Mouse (Mus musculus) liver, embryonic 14.5 days (tissue): ENCODE data around the gene Top2a. TPM values are rescaled to one million over a fixed set of nuclear protein-coding genes. Genes with fewer than 3 reads are reported as not detected.
"Not testable (repeated sequence)": the region's sequence is repeated elsewhere in the genome, so short reads cannot be mapped to it uniquely, and the experiment has no call there.

Source experiments
- ATAC-seq: fragments of 200-750 bp; cut with Nextera tagmentation; 2 replicates; pipeline ENCODE4 v1.8.0; 2017; ENCODE audit warnings: moderate number of reproducible peaks, mild to moderate bottlenecking, moderate library complexity; ENCODE audit not compliant: insufficient read depth
- DNase-seq, 3 experiments: peaks; one replicate each; pipeline ENCODE4 v3.0.0-alpha.2; 2012 to 2013; ENCODE audit warnings: low read depth in 3 of 3, low spot score in 3 of 3
- H3K27ac ChIP-seq: fragments of 300-500 bp; sonication (generic); 2 replicates; pipeline ENCODE4 v1.5.1; 2014; ENCODE audit warnings: moderate library complexity, mild to moderate bottlenecking, control low read depth, inconsistent platforms
- H3K27me3 ChIP-seq: fragments of 300-500 bp; sonication (generic); 2 replicates; pipeline ENCODE4 v1.6.1; 2014; ENCODE audit warnings: mild to moderate bottlenecking, low read length, moderate library complexity; ENCODE audit not compliant: control insufficient read depth, insufficient read depth
- H3K36me3 ChIP-seq: fragments of 300-500 bp; sonication (generic); replicated peaks from 2 replicates; pipeline ENCODE4 v1.6.1; 2014; ENCODE audit warnings: low read depth; ENCODE audit not compliant: control insufficient read depth, insufficient read depth
- H3K4me1 ChIP-seq, 2 experiments: fragments of 200-500 bp in 1 of 2; fragments of 300-500 bp in 1 of 2; sonication (generic) in 1 of 2; replicated peaks; 2 replicates each; pipeline ENCODE4 v1.6.1; 2012 to 2014; ENCODE audit warnings: antibody characterized with exemption in 1 of 2, inconsistent platforms in 1 of 2, low read length in 1 of 2; ENCODE audit not compliant: control insufficient read depth in 2 of 2, insufficient read depth in 2 of 2
- H3K4me2 ChIP-seq: fragments of 300-500 bp; sonication (generic); 2 replicates; pipeline ENCODE4 v1.6.1; 2014; ENCODE audit warnings: low read depth, mild to moderate bottlenecking, control low read depth, moderate library complexity
- H3K4me3 ChIP-seq, 2 experiments: fragments of 200-500 bp in 1 of 2; fragments of 300-500 bp in 1 of 2; sonication (generic) in 1 of 2; 2 replicates each; pipeline ENCODE4 v1.5.1; 2012 to 2014; ENCODE audit warnings: low read depth in 2 of 2, low read length in 2 of 2, mild to moderate bottlenecking in 2 of 2, control low read depth in 1 of 2, inconsistent platforms in 1 of 2, moderate library complexity in 1 of 2; ENCODE audit not compliant: insufficient read depth in 1 of 2
- H3K9ac ChIP-seq: fragments of 300-500 bp; sonication (generic); replicated peaks from 2 replicates; pipeline ENCODE4 v1.6.1; 2014; ENCODE audit warnings: mild to moderate bottlenecking, control low read depth, moderate library complexity
- H3K9me3 ChIP-seq: fragments of 300-500 bp; sonication (generic); 2 replicates; pipeline ENCODE4 v1.6.1; 2016; ENCODE audit warnings: low read length, mixed read lengths; ENCODE audit not compliant: control insufficient read depth
- CTCF ChIP-seq: IDR thresholded peaks from 2 replicates; pipeline ENCODE4 v1.5.1; 2016; ENCODE audit warnings: antibody characterized with exemption, low read depth, control low read depth
- EP300 ChIP-seq: IDR thresholded peaks from 2 replicates; pipeline ENCODE4 v1.6.1; 2016; ENCODE audit warnings: antibody characterized with exemption, low read depth
- WGBS: fragments of 180-500 bp; shearing (Covaris S2); extraction: QIAGEN DNeasy Blood & Tissue Kit; methylation state at CpG from one replicate; pipeline ENCODE4 v1.1.7; 2014; ENCODE audit not compliant: insufficient replicate concordance; 5-methylcytosine and 5-hydroxymethylcytosine counted together
- polyA plus RNA-seq, 2 experiments: library from polyadenylated mRNA; depleted of rRNA in 1 of 2; stranded (reverse) in 1 of 2; unstranded in 1 of 2; fragments of >200 nt; fragmentation: Nextera tagmentation in 1 of 2; extraction: Ambion mirVana in 1 of 2; gene quantifications; 2 replicates each; pipeline versions ENCODE4 v1.2.1 to v1.2.3; 2012 to 2014

The Top2a gene
- polyA plus RNA-seq, 2 experiments, result 108 to 197 TPM

DNA sequence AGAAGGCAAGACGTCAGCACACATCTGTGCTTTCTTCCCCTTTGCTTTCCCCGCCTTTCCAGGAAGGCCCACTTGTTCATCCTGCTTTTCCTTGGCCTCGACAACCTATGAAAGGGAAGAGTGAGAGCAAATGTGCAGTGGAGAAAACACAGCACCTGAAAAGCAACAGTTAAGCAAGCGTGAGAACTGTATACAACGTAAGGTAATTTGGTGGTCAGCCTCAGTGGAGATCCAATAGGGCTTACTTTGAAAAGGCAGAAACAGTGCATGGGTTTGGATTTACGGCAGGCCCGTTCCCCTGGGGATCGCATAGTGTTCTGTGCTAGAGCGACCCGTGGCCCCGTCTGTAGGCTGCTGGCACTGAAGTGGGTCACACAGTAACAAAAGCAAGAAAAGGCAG is 24.7 kb downstream of the Top2a start:
- WGBS, result 94% methylated on average over 11 of the region's 11 CpGs
- H3K36me3 ChIP-seq, result peaks cover 100% of the 10 kb centered on the region

DNA sequence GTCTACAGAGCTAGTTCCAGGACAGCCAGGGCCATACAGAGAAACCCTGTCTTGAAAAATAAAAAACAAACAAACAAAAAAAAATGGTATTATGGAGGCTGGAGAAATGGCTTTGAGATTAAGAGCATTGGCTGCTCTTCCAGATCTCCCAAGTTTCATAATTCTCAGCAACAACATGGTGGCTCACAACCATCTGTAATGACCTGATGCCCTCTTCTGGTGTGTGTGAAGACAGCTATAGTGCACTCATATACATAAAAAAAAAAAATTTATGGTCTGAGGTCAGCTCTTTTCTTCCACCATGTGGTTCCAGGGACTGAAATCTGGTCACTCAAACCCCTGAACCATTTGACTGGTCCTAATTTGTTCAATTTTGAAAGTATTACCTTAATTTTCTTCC is 25.2 kb downstream of the Top2a start:
- DNase-seq (no peak), ATAC-seq (no peak)
- TF ChIP-seq CTCF (no peak), EP300 (no peak)
- H3K4me1 ChIP-seq, result no peaks in the 10 kb centered on the region
- no peak overlapping the region for H3K4me2 ChIP-seq
- no peaks in the 10 kb centered on the region for H3K27me3 ChIP-seq
- no peak overlapping the region for H3K9ac ChIP-seq
- H3K4me3 ChIP-seq, result no peak overlapping the region
- H3K36me3 ChIP-seq, result peaks cover 100% of the 10 kb centered on the region
- H3K27ac ChIP-seq, result no peak overlapping the region
- H3K9me3 ChIP-seq, result no peaks in the 10 kb centered on the region

More for the DNA sequence above, 24.7 kb downstream of the Top2a start:
- no peak overlapping the region for H3K9ac ChIP-seq
- no peak for TF ChIP-seq EP300
- TF ChIP-seq CTCF, result no peak
- no peak overlapping the region for H3K27ac ChIP-seq
- no peak for ATAC-seq
- no peaks in the 10 kb centered on the region for H3K9me3 ChIP-seq
- no peak for DNase-seq
- H3K4me3 ChIP-seq, result no peak overlapping the region
- H3K4me2 ChIP-seq, result no peak overlapping the region
- no peaks in the 10 kb centered on the region for H3K27me3 ChIP-seq
- no peaks in the 10 kb centered on the region for H3K4me1 ChIP-seq

DNA sequence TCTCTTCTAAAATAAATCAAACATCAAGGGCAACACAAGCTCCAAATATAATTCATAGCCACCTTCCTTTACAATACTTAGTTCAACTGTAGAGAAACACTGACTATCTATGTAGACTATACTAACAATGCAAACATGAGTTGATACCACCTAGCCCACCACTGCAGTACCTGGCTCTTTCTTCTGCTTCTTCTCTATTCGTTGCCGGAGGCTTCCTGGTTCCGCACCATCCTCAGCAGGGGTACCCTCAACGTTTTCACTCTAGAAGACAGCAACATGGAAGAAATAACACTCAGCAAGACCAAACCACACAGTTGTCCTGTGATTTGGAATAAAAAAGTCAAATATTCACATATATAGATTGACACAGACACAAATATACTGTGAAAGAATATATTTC is 26.3 kb downstream of the Top2a start:
- Histone ChIP-seq H3K36me3 (peaks cover 100% of the 10 kb centered on the region), H3K4me2 (no peak overlapping the region), H3K4me1 (no peaks in the 10 kb centered on the region), H3K9ac (no peak overlapping the region), H3K27me3 (no peaks in the 10 kb centered on the region), H3K9me3 (no peaks in the 10 kb centered on the region), H3K27ac (no peak overlapping the region), H3K4me3 (no peak overlapping the region)
- DNase-seq, result no peak
- TF ChIP-seq EP300, result no peak
- TF ChIP-seq CTCF, result no peak
- ATAC-seq, result no peak
- 91% methylated on average over 4 of the region's 4 CpGs for WGBS

DNA sequence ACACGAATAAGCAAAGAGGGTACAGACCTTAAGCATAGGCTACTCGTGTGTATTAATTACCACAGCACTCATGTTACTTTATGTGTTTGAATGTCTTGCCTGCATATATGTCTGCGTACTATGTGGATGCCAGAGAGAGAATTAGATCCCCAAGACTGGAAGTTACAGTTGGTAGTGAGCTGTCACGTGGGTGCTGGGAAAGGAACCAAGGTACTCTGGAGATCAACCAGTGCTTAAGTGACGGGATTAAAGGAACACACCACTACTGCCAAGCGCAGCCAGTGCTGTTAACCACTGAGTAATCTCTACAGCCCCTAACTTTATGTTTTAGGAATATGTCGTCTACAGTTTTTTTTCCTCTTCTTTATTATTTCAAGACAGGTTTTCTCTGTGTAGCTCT is 28.0 kb downstream of the Top2a start:
- H3K4me2 ChIP-seq, result no peak overlapping the region
- no peaks in the 10 kb centered on the region for H3K27me3 ChIP-seq
- TF ChIP-seq EP300 (no peak), CTCF (no peak)
- H3K9ac ChIP-seq, result no peak overlapping the region
- no peak overlapping the region for H3K4me3 ChIP-seq
- no peak overlapping the region for H3K27ac ChIP-seq
- ATAC-seq, result no peak
- H3K4me1 ChIP-seq, result no peaks in the 10 kb centered on the region
- no peaks in the 10 kb centered on the region for H3K9me3 ChIP-seq
- no peak for DNase-seq
- peaks cover 99% of the 10 kb centered on the region for H3K36me3 ChIP-seq
- 92% methylated on average over 7 of the region's 7 CpGs for WGBS

DNA sequence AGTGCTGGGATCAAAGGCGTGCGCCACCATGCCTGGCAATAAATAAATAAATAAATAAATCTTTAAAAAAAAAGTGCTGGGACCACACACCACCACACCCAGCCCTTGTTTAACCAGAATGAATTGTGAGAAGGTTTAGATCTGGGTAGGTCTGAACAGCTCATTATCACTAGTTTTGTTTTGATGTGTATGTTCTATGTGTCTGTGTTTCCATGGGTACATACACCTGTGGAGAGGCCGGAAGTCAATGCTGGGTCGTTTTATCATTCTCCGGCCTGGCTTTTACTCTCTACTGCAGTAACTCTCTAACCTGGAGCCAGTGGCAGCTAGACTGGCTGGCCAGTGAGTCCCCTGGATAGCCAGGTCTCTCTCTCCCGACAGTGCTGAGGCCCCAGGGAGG is 33.1 kb downstream of the Top2a start:
- H3K9me3 ChIP-seq, result no peaks in the 10 kb centered on the region
- no peak overlapping the region for H3K4me3 ChIP-seq
- peaks cover 65% of the 10 kb centered on the region for H3K36me3 ChIP-seq
- DNase-seq (no peak), ATAC-seq (0 out of 2 replicates have a peak, but pooled peaks have one; percentile 12)
- H3K4me1 ChIP-seq, result no peaks in the 10 kb centered on the region
- no peak overlapping the region for H3K9ac ChIP-seq
- H3K4me2 ChIP-seq, result no peak overlapping the region
- no peak overlapping the region for H3K27ac ChIP-seq
- no peak for TF ChIP-seq CTCF
- TF ChIP-seq EP300, result no peak
- 90% methylated on average over 6 of the region's 6 CpGs for WGBS
- no peaks in the 10 kb centered on the region for H3K27me3 ChIP-seq

DNA sequence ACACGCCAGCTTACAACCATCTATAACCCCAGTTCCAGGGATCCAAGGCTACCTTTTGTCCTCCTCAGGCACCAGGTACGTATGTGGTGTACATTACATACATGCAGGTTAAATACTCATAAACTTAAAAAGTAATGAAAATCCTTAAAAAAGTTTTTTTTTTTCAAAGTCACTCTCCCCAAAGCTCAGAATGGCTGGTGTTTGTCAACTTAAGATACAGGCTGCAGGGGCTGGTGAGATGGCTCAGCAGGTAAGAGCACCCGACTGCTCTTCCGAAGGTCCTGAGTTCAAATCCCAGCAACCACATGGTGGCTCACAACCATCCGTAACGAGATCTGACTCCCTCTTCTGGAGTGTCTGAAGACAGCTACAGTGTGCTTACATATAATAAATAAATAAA is 35.7 kb downstream of the Top2a start:
- WGBS, result 90% methylated on average over 4 of the region's 6 CpGs
- H3K4me1 ChIP-seq, H3K27ac ChIP-seq, H3K9ac ChIP-seq, H3K9me3 ChIP-seq, H3K4me2 ChIP-seq, H3K4me3 ChIP-seq, ATAC-seq, H3K27me3 ChIP-seq, DNase-seq: not testable (repeated sequence)
- H3K36me3 ChIP-seq, result peaks cover 39% of the 10 kb centered on the region
